Mouse (Mus musculus) kidney, embryonic 14.5 days (tissue): ENCODE results near the gene Napsa. TPM values are rescaled to one million over a fixed set of nuclear protein-coding genes. Genes with fewer than 3 reads are reported as not detected.

Source experiments
- ATAC-seq: fragments of 200-750 bp; cut with Nextera tagmentation; 2 replicates; pipeline ENCODE4 v1.8.0; 2017; ENCODE audit warnings: moderate number of reproducible peaks, mild to moderate bottlenecking, moderate TSS enrichment, moderate library complexity; ENCODE audit not compliant: low FRiP score, low TSS enrichment
- H3K27ac ChIP-seq: fragments of 300-500 bp; sonication (generic); 2 replicates; pipeline ENCODE4 v1.5.1; 2014; ENCODE audit warnings: low read depth, mild to moderate bottlenecking, low read length, moderate library complexity, mixed read lengths
- H3K27me3 ChIP-seq: fragments of 300-500 bp; sonication (generic); 2 replicates; pipeline ENCODE4 v1.6.1; 2014; ENCODE audit warnings: mild to moderate bottlenecking, low read length; ENCODE audit not compliant: control insufficient read depth, insufficient read depth
- H3K36me3 ChIP-seq: fragments of 300-500 bp; sonication (generic); 2 replicates; pipeline ENCODE4 v1.6.1; 2014; ENCODE audit warnings: low read length, mixed read lengths; ENCODE audit not compliant: control insufficient read depth, insufficient read depth
- H3K4me1 ChIP-seq: fragments of 300-500 bp; sonication (generic); 2 replicates; pipeline ENCODE4 v1.6.1; 2014; ENCODE audit warnings: low read length, mixed read lengths; ENCODE audit not compliant: control insufficient read depth, insufficient read depth
- H3K4me2 ChIP-seq: fragments of 300-500 bp; sonication (generic); replicated peaks from 2 replicates; pipeline ENCODE4 v1.6.1; 2014; ENCODE audit warnings: low read depth, mild to moderate bottlenecking, low read length
- H3K4me3 ChIP-seq: fragments of 300-500 bp; sonication (generic); 2 replicates; pipeline ENCODE4 v1.5.1; 2014; ENCODE audit warnings: mild to moderate bottlenecking, low read length
- H3K9ac ChIP-seq: fragments of 300-500 bp; sonication (generic); 2 replicates; pipeline ENCODE4 v1.6.1; 2014; ENCODE audit warnings: low read depth, mild to moderate bottlenecking, low read length, moderate library complexity
- H3K9me3 ChIP-seq: fragments of 300-500 bp; sonication (generic); 2 replicates; pipeline ENCODE4 v1.6.1; 2016; ENCODE audit warnings: low read length; ENCODE audit not compliant: control insufficient read depth
- WGBS: fragments of 180-500 bp; shearing (Covaris S2); extraction: QIAGEN DNeasy Blood & Tissue Kit; methylation state at CpG from one replicate; pipeline ENCODE4 v1.1.7; 2014; 5-methylcytosine and 5-hydroxymethylcytosine counted together
- polyA plus RNA-seq: library from polyadenylated mRNA; unstranded; fragments of >200 nt; fragmentation: Nextera tagmentation; extraction: Ambion mirVana; gene quantifications from 2 replicates; pipeline ENCODE4 v1.2.1, GENCODE M21; 2014

The Napsa gene
- polyA plus RNA-seq = 5.0 and 7.0 TPM in 2 replicates

- no peaks in the 10 kb centered on the region for H3K27me3 ChIP-seq
- H3K4me3 ChIP-seq = no peak within 1 kb of the TSS
- no peak for ATAC-seq
- H3K9ac ChIP-seq = no peak within 1 kb of the TSS
- no peak within 1 kb of the TSS for H3K4me2 ChIP-seq
- no peaks in the 10 kb centered on the region for H3K9me3 ChIP-seq
- WGBS = 41% methylated on average over 7 of the region's 7 CpGs
- H3K27ac ChIP-seq = no peak within 1 kb of the TSS
- H3K36me3 ChIP-seq = no peaks in the 10 kb centered on the region
- no peaks in the 10 kb centered on the region for H3K4me1 ChIP-seq
Measured at GRCm38 (mm10) chr7:44572213-44572701, at the start of gene Napsa. Gene Napsa, plus strand, starts transcription at chr7:44572380.

GRCm38 (mm10) chr7:44523056-44523455, 49.1 kb upstream of the Napsa start:
- ATAC-seq = no peak
- H3K9me3 ChIP-seq = no peaks in the 10 kb centered on the region
- peaks cover 5% of the 10 kb centered on the region; the same call in 1 of the 2 replicates for H3K4me1 ChIP-seq
- no peaks in the 10 kb centered on the region for H3K36me3 ChIP-seq
- no peak overlapping the region for H3K27ac ChIP-seq
- H3K9ac ChIP-seq = no peak overlapping the region
- no peak overlapping the region for H3K4me2 ChIP-seq
- peaks cover 29% of the 10 kb centered on the region for H3K27me3 ChIP-seq
- no peak overlapping the region for H3K4me3 ChIP-seq
- 82% methylated on average over 2 of the region's 2 CpGs for WGBS

- Histone ChIP-seq H3K9me3 (no peaks in the 10 kb centered on the region), H3K4me3 (no peak within 1 kb of the TSS), H3K27me3 (peaks cover 32% of the 10 kb centered on the region), H3K4me1 (peaks cover 6% of the 10 kb centered on the region; the same call in 1 of the 2 replicates), H3K4me2 (peak within 1 kb of the TSS; percentile 22; the same call in 1 of the 2 replicates), H3K27ac (no peak within 1 kb of the TSS), H3K36me3 (no peaks in the 10 kb centered on the region), H3K9ac (no peak within 1 kb of the TSS; the same call in 1 of the 2 replicates)
- no peak for ATAC-seq
- 30% methylated on average over 12 of the region's 12 CpGs for WGBS
Measured at GRCm38 (mm10) chr7:44524502-44524901, 47.7 kb upstream of the Napsa start, which contains the start of gene Mybpc2. Gene Mybpc2, minus strand, starts transcription at chr7:44524656.

- H3K4me3 ChIP-seq = no peak overlapping the region
- ATAC-seq = no peak
- peak overlapping the region; percentile 22; the same call in 1 of the 2 replicates for H3K4me2 ChIP-seq
- 15% methylated on average over 22 of the region's 22 CpGs for WGBS
- no peaks in the 10 kb centered on the region for H3K36me3 ChIP-seq
- H3K27me3 ChIP-seq = peaks cover 32% of the 10 kb centered on the region
- H3K9me3 ChIP-seq = no peaks in the 10 kb centered on the region
- H3K27ac ChIP-seq = no peak overlapping the region
- peaks cover 6% of the 10 kb centered on the region; the same call in 1 of the 2 replicates for H3K4me1 ChIP-seq
- H3K9ac ChIP-seq = no peak overlapping the region; the same call in 1 of the 2 replicates
Measured at GRCm38 (mm10) chr7:44525126-44525832, 46.9 kb upstream of the Napsa start.

GRCm38 (mm10) chr7:44526414-44527154, 45.6 kb upstream of the Napsa start:
- Histone ChIP-seq H3K27ac (no peak overlapping the region), H3K4me3 (no peak overlapping the region), H3K9ac (no peak overlapping the region), H3K4me1 (peaks cover 6% of the 10 kb centered on the region; the same call in 1 of the 2 replicates), H3K36me3 (no peaks in the 10 kb centered on the region), H3K9me3 (no peaks in the 10 kb centered on the region), H3K27me3 (peaks cover 29% of the 10 kb centered on the region), H3K4me2 (no peak overlapping the region)
- no peak for ATAC-seq
- WGBS = 87% methylated on average over 14 of the region's 14 CpGs

GRCm38 (mm10) chr7:44527483-44528398, 44.4 kb upstream of the Napsa start:
- peak overlapping the region; percentile 38 for H3K4me3 ChIP-seq
- no peaks in the 10 kb centered on the region for H3K9me3 ChIP-seq
- no peak overlapping the region for H3K27ac ChIP-seq
- H3K36me3 ChIP-seq = peaks cover 4% of the 10 kb centered on the region; the same call in 1 of the 2 replicates
- peak; percentile 54 for ATAC-seq
- WGBS = 5% methylated on average over 40 of the region's 40 CpGs
- peak overlapping the region; percentile 74 for H3K4me2 ChIP-seq
- H3K9ac ChIP-seq = peak overlapping the region; percentile 50
- peaks cover 22% of the 10 kb centered on the region for H3K27me3 ChIP-seq
- H3K4me1 ChIP-seq = peaks cover 6% of the 10 kb centered on the region; the same call in 1 of the 2 replicates

GRCm38 (mm10) chr7:44529518-44529917, 42.7 kb upstream of the Napsa start:
- Histone ChIP-seq H3K27ac (no peak overlapping the region), H3K9me3 (no peaks in the 10 kb centered on the region), H3K36me3 (peaks cover 21% of the 10 kb centered on the region), H3K4me1 (peaks cover 6% of the 10 kb centered on the region; the same call in 1 of the 2 replicates), H3K4me3 (no peak overlapping the region), H3K27me3 (peaks cover 9% of the 10 kb centered on the region), H3K9ac (no peak overlapping the region), H3K4me2 (no peak overlapping the region)
- ATAC-seq = no peak
- WGBS = 66% methylated on average over 5 of the region's 5 CpGs

- WGBS = 77% methylated on average over 3 of the region's 3 CpGs
- Histone ChIP-seq H3K27ac (no peak overlapping the region), H3K4me2 (no peak overlapping the region), H3K9me3 (no peaks in the 10 kb centered on the region), H3K9ac (no peak overlapping the region), H3K36me3 (peaks cover 29% of the 10 kb centered on the region), H3K27me3 (0 out of 2 replicates have a peak, but pooled peaks cover 7% of the 10 kb centered on the region), H3K4me3 (no peak overlapping the region), H3K4me1 (0 out of 2 replicates have a peak, but pooled peaks cover 6% of the 10 kb centered on the region)
- no peak for ATAC-seq
Measured at GRCm38 (mm10) chr7:44530507-44530906, 41.7 kb upstream of the Napsa start.
